Mouse (Mus musculus) embryo, embryonic 11 days (tissue): ENCODE results near the gene Hnrnph1.
"Not testable (repeated sequence)": the region's sequence is repeated elsewhere in the genome, so short reads cannot be mapped to it uniquely, and the experiment has no call there.

Experiments used
- DNase-seq: peaks from one replicate; pipeline ENCODE4 v3.0.0-alpha.2; 2015

Hnrnph1 gene

DNA sequence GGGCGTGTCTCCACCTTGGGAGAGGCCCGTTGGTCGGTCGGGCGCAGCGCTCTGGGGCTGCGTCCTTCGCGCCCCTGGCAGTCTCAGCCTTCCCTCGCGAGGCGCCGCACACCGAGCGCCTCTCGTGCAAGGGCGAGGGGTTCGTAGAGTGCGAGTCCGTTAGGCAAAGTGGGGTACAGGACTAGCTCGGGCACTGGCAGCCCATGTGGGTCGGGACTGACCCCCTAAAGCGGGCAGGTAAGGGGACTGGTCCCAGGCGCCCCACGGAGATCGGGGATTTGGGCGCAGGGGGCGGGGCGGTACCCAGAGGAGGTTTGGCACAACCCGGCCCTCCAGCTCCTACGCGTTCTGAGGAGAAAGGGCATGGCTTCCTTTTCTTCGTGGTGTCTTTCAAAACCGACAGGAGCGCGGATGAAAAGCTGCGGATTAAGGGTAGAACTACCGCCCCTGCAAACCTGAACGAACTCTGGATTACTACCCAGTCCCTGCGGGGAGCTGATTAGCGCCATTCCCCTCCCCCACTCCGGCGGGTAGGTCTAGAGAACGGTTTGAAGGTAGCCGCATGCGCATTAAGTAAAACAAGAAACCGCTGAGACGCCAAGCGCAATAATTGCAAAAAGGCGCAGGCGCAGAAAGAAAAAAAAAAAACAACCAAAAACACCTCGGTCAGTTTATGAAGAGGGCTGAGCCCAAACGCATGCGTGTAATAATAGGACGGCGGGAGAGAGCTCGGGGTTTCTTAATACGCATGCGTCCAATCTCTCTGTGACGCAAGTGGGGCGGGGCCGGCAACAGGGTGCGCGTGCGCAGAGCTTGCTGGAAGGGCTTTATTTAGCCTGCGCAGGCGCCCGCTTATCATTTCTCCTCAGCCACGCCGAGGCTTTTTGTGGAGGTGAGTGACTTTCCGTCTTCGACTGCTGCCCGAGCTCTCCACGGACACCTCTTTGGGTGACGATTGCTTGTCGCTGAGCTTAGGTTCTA is at the start of gene Hnrnph1:
Hnrnph1 (plus strand) TSS at position 80 of the 981 bp plus-strand sequence.
- DNase-seq = peak; percentile 97

DNA sequence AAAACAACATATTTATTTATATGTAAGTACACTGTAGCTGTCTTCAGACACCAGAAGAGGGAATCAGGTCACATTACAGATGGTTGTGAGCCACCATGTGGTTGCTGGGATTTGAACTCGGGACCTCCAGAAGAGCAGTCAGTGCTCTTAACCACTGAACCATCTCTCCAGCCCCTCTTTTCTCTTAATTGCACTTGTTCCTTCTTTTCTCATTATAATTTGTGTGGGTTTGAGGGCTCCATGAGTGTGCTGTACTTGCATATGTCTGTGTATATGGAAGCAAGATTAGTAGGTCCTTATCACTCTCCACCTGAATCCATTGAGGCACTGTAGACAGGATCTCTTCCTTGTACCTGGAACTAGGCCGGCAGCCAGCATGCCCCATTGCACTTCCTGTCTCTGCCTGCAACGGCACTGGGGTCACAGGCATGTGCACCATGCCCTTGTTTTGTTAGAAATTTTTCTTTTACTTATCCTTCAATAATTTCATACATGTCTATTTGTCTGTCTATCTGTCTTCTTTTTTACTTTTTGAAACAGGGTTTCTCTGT is 48.6 kb upstream of the Hnrnph1 start:
- no peak for DNase-seq

DNA sequence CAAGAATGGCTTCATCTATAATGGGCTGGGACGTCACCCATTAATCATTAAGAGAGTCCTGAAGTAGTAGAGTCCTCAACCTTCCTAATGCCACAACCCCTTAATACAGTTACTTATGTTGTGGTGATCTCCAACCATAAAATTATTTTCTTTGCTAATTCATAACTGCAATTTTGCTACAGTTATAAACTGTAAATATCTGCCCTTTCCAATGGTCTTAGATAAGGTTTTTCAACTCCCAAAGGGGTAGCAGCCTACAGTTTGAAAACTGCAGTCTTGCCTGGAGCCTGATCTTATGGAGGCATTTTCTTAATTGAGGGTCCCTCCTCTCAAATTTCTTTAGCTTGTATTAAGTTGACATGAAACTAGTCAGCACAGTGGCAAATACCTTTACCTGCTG is 47.4 kb upstream of the Hnrnph1 start:
- no peak for DNase-seq

- no peak for DNase-seq
Measured at GRCm38 (mm10) chr11:50333181-50333580, 43.6 kb upstream of the Hnrnph1 start.

DNA sequence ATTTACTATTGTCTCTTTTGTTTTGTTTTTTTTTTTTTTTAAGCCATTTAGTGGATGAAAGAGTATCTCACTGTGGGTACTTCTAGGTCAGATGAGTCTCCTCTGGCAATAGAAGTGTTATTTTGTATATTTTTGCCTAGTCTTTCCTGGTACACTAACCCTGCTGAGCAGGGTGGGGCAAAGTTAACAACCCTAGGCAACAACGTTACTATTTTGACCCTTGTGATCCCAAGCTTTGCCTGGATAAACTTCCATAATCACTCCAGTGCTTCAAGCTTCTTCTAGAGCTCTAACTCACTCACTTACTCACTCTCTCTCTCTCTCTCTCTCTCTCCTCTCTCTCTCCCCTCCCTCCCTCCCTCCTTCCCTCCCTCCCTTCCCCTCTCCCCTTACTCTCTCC is 40.7 kb upstream of the Hnrnph1 start:
- DNase-seq = no peak

- DNase-seq = no peak
Measured at GRCm38 (mm10) chr11:50336891-50337290, 39.9 kb upstream of the Hnrnph1 start.

- no peak for DNase-seq
Measured at GRCm38 (mm10) chr11:50345486-50345885, 31.3 kb upstream of the Hnrnph1 start.

DNA sequence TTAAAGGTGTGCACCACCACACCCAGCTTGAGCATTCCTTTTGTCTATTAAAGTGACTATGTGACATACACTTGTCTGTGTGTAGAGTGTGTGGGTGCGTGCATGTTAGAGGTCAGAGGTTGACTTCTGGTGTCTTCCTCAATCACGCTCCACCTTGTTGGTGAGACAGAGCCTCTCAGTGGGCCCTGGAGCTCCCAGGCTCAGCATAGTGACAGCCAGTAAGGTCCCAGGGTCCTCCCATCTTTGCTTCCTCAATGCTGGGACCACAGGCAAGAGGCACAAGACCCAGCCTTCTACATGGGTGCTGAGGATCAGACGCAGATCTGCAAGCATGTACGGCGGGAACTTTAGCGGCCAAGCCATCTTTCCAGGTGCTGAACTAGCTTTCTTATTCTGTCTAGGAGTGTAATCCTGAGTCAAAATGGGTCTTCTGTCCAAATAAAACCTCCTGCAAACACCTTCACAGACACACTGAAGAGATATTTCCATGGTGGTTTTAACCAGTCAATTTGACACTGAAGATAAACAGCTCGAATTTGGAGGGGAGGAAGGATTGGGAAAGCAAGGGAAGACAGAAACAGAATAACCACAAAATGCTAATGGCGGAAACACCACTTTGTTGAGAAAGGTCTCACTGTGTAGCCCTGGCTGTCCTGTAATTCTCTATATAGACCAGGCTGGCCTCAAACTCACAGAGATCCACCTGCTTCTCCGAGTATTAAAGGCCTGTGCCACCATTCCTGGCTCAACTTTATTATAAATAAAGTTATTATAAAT is 30.3 kb upstream of the Hnrnph1 start:
- DNase-seq = no peak

GRCm38 (mm10) chr11:50352177-50352576 is 24.6 kb upstream of the Hnrnph1 start:
- no peak for DNase-seq

- DNase-seq = no peak
Measured at GRCm38 (mm10) chr11:50354162-50354561, 22.6 kb upstream of the Hnrnph1 start, which contains the start of gene Cby3. Gene Cby3 (plus strand): TSS chr11:50354462.

DNA sequence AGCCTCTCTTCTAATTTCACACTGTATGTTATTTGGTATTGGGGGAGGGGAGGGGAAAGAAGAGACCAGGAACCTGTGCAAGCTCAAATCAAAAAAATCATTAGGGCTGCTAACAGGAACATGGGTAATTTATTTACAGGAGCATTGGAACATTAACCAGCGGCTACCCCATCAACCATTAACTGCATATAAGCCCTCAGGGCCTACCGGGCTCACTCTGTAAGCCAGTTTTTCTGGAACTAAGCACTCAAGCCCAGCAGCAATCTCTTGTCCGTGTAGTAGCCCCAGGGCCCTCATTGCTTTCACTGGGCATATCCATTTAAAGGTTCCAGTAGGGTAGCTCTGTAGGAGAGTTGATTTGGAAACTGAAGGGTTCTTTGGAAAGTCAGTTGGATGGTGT is 21.9 kb upstream of the Hnrnph1 start:
- no peak for DNase-seq

GRCm38 (mm10) chr11:50355395-50355794 is 21.4 kb upstream of the Hnrnph1 start:
- DNase-seq = no peak

- peak; percentile 86 for DNase-seq
Measured at GRCm38 (mm10) chr11:50358950-50359861, 17.6 kb upstream of the Hnrnph1 start.

DNA sequence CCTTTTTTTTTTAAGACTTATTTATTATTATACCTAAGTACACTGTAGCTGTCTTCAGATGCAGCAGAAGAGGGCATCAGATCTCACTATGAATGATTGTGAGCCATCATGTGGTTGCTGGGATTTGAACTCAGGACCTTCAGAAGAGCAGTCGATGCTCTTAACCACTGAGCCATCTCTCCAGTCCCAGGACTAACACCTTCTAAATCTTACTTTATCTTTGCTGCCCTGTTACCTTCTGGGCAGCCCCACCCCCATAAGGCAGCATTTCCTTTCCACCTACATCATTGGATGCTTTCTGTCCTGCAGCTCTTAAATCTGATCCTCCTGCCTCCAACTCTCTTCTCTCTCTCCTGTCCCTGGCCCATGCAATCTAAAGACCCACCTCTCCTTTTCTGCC is 15.5 kb upstream of the Hnrnph1 start:
- DNase-seq = not testable (repeated sequence)

DNA sequence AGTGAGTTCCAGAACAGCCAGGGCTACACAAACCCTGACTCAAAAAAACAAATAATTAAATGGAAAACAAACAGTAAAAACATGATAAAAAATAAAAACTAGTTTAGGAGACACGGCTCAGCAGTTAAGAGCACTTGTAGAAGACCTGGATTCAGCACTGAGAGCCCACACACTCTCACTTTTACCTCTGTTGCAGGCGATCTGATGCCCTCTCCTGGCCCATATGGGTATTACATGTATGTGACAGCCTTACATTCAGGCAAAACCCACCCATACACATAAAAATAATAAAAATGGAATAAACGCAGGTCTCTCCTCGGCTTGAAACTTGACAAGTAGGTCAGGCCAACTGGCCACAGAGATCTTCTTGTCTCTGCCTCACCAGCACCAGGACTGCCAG is 12.2 kb upstream of the Hnrnph1 start:
- DNase-seq = peak; percentile 78

- no peak for DNase-seq
Measured at GRCm38 (mm10) chr11:50365322-50365721, 11.5 kb upstream of the Hnrnph1 start.

DNA sequence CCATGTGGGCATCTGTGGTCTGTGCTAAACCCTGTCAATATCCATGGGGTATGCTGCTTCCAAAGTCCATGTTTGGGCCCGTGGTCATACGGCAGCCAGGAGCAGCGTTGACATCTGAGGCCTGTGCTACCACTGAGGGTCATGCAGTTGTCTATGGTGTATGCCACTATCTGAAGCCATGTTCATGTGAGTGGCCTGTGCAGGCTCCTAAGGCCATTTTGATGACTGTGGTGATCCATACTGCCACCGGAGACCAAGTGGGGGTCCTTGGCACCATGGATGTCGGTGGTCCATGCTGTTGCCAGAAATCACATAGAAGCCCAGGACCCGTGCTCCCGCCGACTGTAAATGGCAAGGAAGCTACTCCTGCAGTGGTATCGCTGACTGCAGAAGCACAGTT is 9.3 kb upstream of the Hnrnph1 start:
- no peak for DNase-seq

DNA sequence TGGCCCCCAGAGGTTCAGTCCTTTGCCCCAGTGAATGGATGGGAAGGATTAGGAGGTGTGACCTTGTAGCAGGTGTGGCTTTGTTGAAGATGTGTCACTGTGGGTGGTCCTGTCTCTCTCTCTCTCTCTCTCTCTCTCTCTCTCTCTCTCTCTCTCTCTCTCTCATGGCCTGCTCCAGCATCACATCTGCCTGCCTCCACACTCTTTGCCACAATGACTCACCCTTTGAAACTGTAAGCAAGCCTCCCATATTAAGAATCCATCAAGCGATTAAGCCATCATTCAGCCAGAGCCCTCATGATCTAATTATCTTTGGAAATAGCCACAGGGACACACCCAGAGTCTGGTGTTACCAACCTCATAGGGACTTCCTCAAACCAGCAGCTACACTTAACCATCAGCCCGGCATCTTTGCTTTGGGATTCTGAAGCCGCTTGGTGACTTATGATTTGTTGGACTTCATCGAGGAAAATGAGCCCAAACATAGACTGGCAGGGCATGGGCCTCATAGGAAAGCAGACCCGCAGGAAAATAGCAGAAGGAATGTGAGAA is 7.4 kb upstream of the Hnrnph1 start:
- DNase-seq = no peak

GRCm38 (mm10) chr11:50370969-50371368 is 5.8 kb upstream of the Hnrnph1 start:
- DNase-seq = peak; percentile 47

DNA sequence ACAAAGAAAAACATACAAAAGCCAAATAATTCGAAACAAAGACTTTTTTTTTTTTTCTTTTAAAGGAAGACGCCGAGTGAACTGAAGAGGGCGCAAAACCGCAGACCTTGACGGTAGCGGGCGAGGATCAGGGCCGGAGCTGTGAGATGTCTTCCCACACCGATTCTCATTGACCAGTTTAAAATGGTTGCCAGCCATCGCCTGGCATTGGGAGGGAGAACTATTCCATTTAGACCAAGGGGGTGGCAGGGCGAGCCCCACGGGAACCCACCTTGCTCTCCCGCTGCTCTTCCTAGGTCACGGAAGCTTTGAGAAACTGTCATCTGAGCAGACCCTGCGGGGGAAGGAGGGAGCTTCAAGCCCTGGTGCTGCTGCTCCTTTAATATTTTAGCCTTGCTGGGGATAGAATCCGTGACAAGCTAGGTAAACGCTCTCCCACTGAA is 5.4 kb upstream of the Hnrnph1 start:
- DNase-seq = peak; percentile 88

DNA sequence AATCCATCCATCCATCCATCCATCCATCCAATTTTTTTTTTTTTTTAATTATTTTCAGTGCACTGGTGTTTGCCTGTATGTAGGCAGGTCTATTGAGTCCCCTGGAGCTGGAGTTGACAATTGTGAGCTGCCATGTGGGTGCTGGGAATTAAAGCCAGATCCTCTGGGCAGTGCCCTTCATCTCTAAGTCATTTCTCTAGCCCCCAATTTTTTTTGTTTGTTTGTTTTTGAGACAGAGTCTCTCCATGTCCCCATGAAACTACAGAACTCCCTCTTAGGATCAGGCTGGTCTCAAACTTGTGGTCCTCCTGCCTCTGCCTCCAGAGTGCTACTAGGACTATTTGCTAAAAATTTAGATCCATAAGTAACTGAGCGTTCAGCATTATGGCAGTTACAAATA is 4.9 kb upstream of the Hnrnph1 start:
- DNase-seq = no peak

- DNase-seq = no peak
Measured at GRCm38 (mm10) chr11:50373086-50373485, 3.7 kb upstream of the Hnrnph1 start.
